Mouse (Mus musculus): Measurements from ENCODE around the gene Tfb2m. TPM values are rescaled to one million over a fixed set of nuclear protein-coding genes. Genes with fewer than 3 reads are reported as not detected.

The Tfb2m gene
- total RNA-seq (2017), result 29.9 and 57.9 TPM in 2 replicates

GRCm38 (mm10) chr1:179545768-179546550 lies at the start of gene Tfb2m, which contains the start of gene Cnst:
Tfb2m (minus strand) TSS chr1:179546267.
Cnst (plus strand) TSS chr1:179546370.
- ATAC-seq (replicated peaks in 1 of 2; ENCODE audit: insufficient read depth in 1 of 2, low FRiP score in 2 of 2, low TSS enrichment in 1 of 2, low read depth in 1 of 2, poor library complexity in 2 of 2, severe bottlenecking in 2 of 2), result peak; percentile 98

- ATAC-seq (replicated peaks in 1 of 2; ENCODE audit: insufficient read depth in 1 of 2, low FRiP score in 2 of 2, low TSS enrichment in 1 of 2, low read depth in 1 of 2, poor library complexity in 2 of 2, severe bottlenecking in 2 of 2), result no peak
These were observed 46.9 kb upstream of the Tfb2m start for GRCm38 (mm10) chr1:179592972-179593371.

GRCm38 (mm10) chr1:179592143-179592542 lies 46.1 kb upstream of the Tfb2m start:
- ATAC-seq (replicated peaks in 1 of 2; ENCODE audit: insufficient read depth in 1 of 2, low FRiP score in 2 of 2, low TSS enrichment in 1 of 2, low read depth in 1 of 2, poor library complexity in 2 of 2, severe bottlenecking in 2 of 2), result no peak

- no peak for ATAC-seq (replicated peaks in 1 of 2; ENCODE audit: insufficient read depth in 1 of 2, low FRiP score in 2 of 2, low TSS enrichment in 1 of 2, low read depth in 1 of 2, poor library complexity in 2 of 2, severe bottlenecking in 2 of 2)
These were observed 45.6 kb upstream of the Tfb2m start for GRCm38 (mm10) chr1:179591639-179592038.

GRCm38 (mm10) chr1:179588230-179588629 lies 42.2 kb upstream of the Tfb2m start:
- ATAC-seq (replicated peaks in 1 of 2; ENCODE audit: insufficient read depth in 1 of 2, low FRiP score in 2 of 2, low TSS enrichment in 1 of 2, low read depth in 1 of 2, poor library complexity in 2 of 2, severe bottlenecking in 2 of 2), result no peak

GRCm38 (mm10) chr1:179586430-179587095 lies 40.5 kb upstream of the Tfb2m start:
- ATAC-seq (replicated peaks in 1 of 2; ENCODE audit: insufficient read depth in 1 of 2, low FRiP score in 2 of 2, low TSS enrichment in 1 of 2, low read depth in 1 of 2, poor library complexity in 2 of 2, severe bottlenecking in 2 of 2), result peak in 1 of 2 experiments; percentile 40; a peak in 1 of 4 replicates

- ATAC-seq (replicated peaks in 1 of 2; ENCODE audit: insufficient read depth in 1 of 2, low FRiP score in 2 of 2, low TSS enrichment in 1 of 2, low read depth in 1 of 2, poor library complexity in 2 of 2, severe bottlenecking in 2 of 2), result no peak
These were observed 39.6 kb upstream of the Tfb2m start for GRCm38 (mm10) chr1:179585646-179586045.

- no peak for ATAC-seq (replicated peaks in 1 of 2; ENCODE audit: insufficient read depth in 1 of 2, low FRiP score in 2 of 2, low TSS enrichment in 1 of 2, low read depth in 1 of 2, poor library complexity in 2 of 2, severe bottlenecking in 2 of 2)
These were observed 38.2 kb upstream of the Tfb2m start for GRCm38 (mm10) chr1:179584220-179584619.

GRCm38 (mm10) chr1:179583090-179583489 lies 37.0 kb upstream of the Tfb2m start:
- no peak for ATAC-seq (replicated peaks in 1 of 2; ENCODE audit: insufficient read depth in 1 of 2, low FRiP score in 2 of 2, low TSS enrichment in 1 of 2, low read depth in 1 of 2, poor library complexity in 2 of 2, severe bottlenecking in 2 of 2)

GRCm38 (mm10) chr1:179582021-179582433 lies 36.0 kb upstream of the Tfb2m start:
- ATAC-seq (replicated peaks in 1 of 2; ENCODE audit: insufficient read depth in 1 of 2, low FRiP score in 2 of 2, low TSS enrichment in 1 of 2, low read depth in 1 of 2, poor library complexity in 2 of 2, severe bottlenecking in 2 of 2), result no peak

- ATAC-seq (replicated peaks in 1 of 2; ENCODE audit: insufficient read depth in 1 of 2, low FRiP score in 2 of 2, low TSS enrichment in 1 of 2, low read depth in 1 of 2, poor library complexity in 2 of 2, severe bottlenecking in 2 of 2), result no peak
These were observed 35.4 kb upstream of the Tfb2m start for GRCm38 (mm10) chr1:179581422-179581821.

GRCm38 (mm10) chr1:179580200-179580599 lies 34.1 kb upstream of the Tfb2m start:
- ATAC-seq (replicated peaks in 1 of 2; ENCODE audit: insufficient read depth in 1 of 2, low FRiP score in 2 of 2, low TSS enrichment in 1 of 2, low read depth in 1 of 2, poor library complexity in 2 of 2, severe bottlenecking in 2 of 2), result no peak

GRCm38 (mm10) chr1:179578625-179579024 lies 32.6 kb upstream of the Tfb2m start:
- no peak for ATAC-seq (replicated peaks in 1 of 2; ENCODE audit: insufficient read depth in 1 of 2, low FRiP score in 2 of 2, low TSS enrichment in 1 of 2, low read depth in 1 of 2, poor library complexity in 2 of 2, severe bottlenecking in 2 of 2)

- no peak for ATAC-seq (replicated peaks in 1 of 2; ENCODE audit: insufficient read depth in 1 of 2, low FRiP score in 2 of 2, low TSS enrichment in 1 of 2, low read depth in 1 of 2, poor library complexity in 2 of 2, severe bottlenecking in 2 of 2)
These were observed 27.7 kb upstream of the Tfb2m start for GRCm38 (mm10) chr1:179573650-179574206.

- ATAC-seq (replicated peaks in 1 of 2; ENCODE audit: insufficient read depth in 1 of 2, low FRiP score in 2 of 2, low TSS enrichment in 1 of 2, low read depth in 1 of 2, poor library complexity in 2 of 2, severe bottlenecking in 2 of 2), result no peak
These were observed 25.6 kb upstream of the Tfb2m start for GRCm38 (mm10) chr1:179571686-179572085.

GRCm38 (mm10) chr1:179570482-179570881 lies 24.4 kb upstream of the Tfb2m start:
- ATAC-seq (replicated peaks in 1 of 2; ENCODE audit: insufficient read depth in 1 of 2, low FRiP score in 2 of 2, low TSS enrichment in 1 of 2, low read depth in 1 of 2, poor library complexity in 2 of 2, severe bottlenecking in 2 of 2), result no peak

- no peak for ATAC-seq (replicated peaks in 1 of 2; ENCODE audit: insufficient read depth in 1 of 2, low FRiP score in 2 of 2, low TSS enrichment in 1 of 2, low read depth in 1 of 2, poor library complexity in 2 of 2, severe bottlenecking in 2 of 2)
These were observed 22.8 kb upstream of the Tfb2m start for GRCm38 (mm10) chr1:179568690-179569398.

- no peak for ATAC-seq (replicated peaks in 1 of 2; ENCODE audit: insufficient read depth in 1 of 2, low FRiP score in 2 of 2, low TSS enrichment in 1 of 2, low read depth in 1 of 2, poor library complexity in 2 of 2, severe bottlenecking in 2 of 2)
These were observed 21.5 kb upstream of the Tfb2m start for GRCm38 (mm10) chr1:179567558-179567957.
